Mouse (Mus musculus) T-helper 17 cell (primary cell): ENCODE data around the gene Med19.

Source experiments
- in situ Hi-C, 2 experiments: fragments of 300-600 bp; cut with MboI, MseI; formaldehyde crosslinking; loops; 1 replicate in 1 of 2; 2 replicates in 1 of 2; pipeline ENCODE4 v1.15.1; 2025; ENCODE audit warnings: high pct_unique_total_duplicates in 2 of 2

Med19 gene

DNA sequence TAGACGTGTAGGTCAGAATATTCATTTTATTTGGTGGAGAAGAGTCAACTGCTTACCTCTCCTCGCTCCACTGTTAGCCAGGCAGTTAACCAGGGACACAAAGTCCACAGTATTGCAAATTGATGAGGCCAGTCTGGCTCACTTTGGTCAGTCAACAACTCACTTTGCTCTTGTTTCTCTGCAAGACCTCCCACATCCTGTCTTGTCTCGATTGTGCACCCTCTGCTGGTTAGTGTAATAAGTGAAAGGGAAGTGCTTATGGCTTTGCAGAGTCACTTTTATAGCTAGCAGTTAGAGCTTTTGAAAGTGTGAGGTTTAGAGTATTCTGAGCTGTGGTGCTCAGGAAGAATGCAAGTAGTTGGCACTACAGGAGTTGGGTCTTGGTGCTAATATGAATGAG lies 17.9 kb upstream of the Med19 start:
- in situ Hi-C loops = loop anchor here in 1 of 2 experiments (5.0 to 10.0 kb wide), 3 partner anchors 43 to 593 kb away; partner anchors contain the start of gene Slc43a3

- in situ Hi-C loops = loop anchor here in 1 of 2 experiments (5.0 to 10.0 kb wide), 3 partner anchors 46 to 596 kb away; partner anchors contain the start of gene Slc43a3
Observed at GRCm38 (mm10) chr2:84662866-84663265, 15.3 kb upstream of the Med19 start.

GRCm38 (mm10) chr2:84666081-84666480 lies 12.1 kb upstream of the Med19 start:
- in situ Hi-C loops = loop anchor here in 1 of 2 experiments (10.0 kb wide), 1 partner anchor 269 kb away; the partner anchor contains the start of gene Slc43a3

DNA sequence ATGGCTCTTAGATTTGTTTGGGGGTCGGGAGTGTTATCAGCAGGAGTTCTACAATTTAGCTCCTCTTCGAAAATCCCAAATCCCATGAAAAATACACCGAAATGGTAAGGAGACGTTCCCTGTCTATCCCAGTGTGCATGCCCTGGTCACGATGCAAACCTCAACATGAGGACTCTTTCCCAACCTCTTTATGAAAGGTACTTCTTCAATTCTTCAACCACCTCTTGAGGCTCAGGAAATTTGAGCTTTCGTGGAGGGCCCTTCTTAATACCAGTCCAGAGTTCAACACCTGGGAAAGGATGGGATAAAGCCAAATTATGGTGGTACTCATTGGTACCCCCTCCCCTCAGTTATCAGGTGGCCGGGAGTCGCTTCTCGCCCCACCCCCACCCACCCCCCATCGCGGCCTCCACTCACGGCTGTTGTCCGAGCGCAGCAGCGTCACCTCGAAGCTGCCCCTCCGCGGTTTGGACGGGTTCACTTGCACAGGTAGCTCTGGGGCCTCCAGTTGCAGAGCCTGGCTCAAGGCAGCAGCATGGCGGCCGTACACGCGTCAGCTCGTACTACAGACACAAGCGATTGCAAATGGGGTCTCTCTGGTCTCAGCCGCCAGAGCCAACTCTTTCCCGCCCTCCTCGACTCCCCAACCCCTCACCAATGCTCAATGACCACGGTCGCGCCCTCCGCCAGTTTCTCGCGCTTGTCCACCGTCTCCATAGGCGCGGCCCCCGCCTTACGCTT lies 8.2 kb upstream of the Med19 start:
- in situ Hi-C loops = loop anchor here in 1 of 2 experiments (10.0 kb wide), 2 partner anchors 265 to 375 kb away; partner anchors contain the start of genes Slc43a3 and Tnks1bp1

- in situ Hi-C loops = loop anchor here in 1 of 2 experiments (10.0 kb wide), 1 partner anchor 374 kb away; the partner anchor contains the start of gene Tnks1bp1
Observed at GRCm38 (mm10) chr2:84670569-84670933, 7.7 kb upstream of the Med19 start, which contains the start of gene Selenoh. Gene Selenoh, minus strand, starts transcription at chr2:84670770.

DNA sequence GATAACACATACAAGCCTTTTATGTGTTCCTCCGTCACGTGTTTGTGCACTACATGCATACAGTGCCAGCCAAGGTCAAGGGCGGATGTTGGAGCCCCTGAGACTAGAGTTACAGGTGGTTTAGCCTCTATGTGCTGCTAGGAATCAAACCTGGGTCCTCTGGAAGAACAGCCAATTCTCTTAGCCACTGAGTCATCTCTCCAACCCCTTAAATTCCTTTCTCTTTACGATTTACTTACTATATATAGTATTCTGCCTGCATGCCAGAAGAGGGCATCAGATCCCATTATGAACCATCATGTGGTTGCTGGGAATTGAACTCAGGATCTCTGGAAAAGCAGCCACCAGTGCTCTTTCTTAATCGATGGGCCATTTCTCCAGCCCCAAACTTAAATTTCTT lies 6.7 kb upstream of the Med19 start:
- in situ Hi-C loops = loop anchor here in 1 of 2 experiments (10.0 kb wide), 1 partner anchor 373 kb away; the partner anchor contains the start of gene Tnks1bp1

DNA sequence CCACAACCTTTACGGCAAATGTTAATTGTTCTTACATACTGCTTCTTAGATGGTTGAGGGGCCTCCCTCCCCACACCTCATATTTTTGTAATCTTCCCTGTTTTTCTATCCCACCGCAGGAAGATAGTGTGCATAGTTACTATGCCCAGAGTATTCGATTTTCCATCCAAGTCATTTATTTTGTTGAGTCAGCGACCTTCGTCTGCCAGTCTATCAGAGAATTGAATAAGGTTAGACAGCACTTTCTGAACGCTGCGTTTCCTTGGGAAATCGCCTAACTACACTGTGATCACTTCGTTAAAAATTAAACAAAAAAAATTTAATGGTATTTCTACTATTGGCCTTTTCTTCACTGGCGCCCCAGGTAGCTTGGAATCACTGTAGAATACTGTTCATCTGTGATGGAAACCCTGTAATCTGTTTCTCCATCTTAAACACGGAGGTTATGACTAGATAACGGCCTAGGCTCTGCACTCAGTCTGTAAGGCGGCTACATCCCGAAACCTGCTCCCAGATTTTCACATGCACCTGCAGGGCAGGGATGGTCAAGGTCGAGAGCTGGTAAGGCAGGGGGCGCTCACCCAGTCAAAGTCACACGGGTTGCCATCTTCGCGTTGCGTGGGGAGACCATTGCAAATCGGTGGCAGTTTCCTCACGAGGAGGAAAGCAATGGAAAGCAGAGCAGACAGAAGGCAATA lies 783 bp upstream of the Med19 start:
- in situ Hi-C loops = loop anchor here in 1 of 2 experiments (5.0 to 25.0 kb wide), 4 partner anchors 35 to 1015 kb away; partner anchors contain the start of gene Tnks1bp1

- in situ Hi-C loops = loop anchor here in 1 of 2 experiments (5.0 to 25.0 kb wide), 4 partner anchors 33 to 1017 kb away; partner anchors contain the start of gene Tnks1bp1
Observed at GRCm38 (mm10) chr2:84679016-84679415, 814 bp downstream of the Med19 start, which contains the start of gene Tmx2. Gene Tmx2, minus strand, starts transcription at chr2:84679140.

GRCm38 (mm10) chr2:84682605-84683183 lies 4.5 kb downstream of the Med19 start:
- in situ Hi-C loops = loop anchor here in 1 of 2 experiments (25.0 kb wide), 2 partner anchors 895 to 1020 kb away; no protein-coding TSS in a partner anchor

GRCm38 (mm10) chr2:84688080-84688844 lies 10.1 kb downstream of the Med19 start:
- in situ Hi-C loops = loop anchor here in 1 of 2 experiments (25.0 kb wide), 2 partner anchors 901 to 1026 kb away; no protein-coding TSS in a partner anchor

GRCm38 (mm10) chr2:84690050-84690449 lies 11.8 kb downstream of the Med19 start:
- in situ Hi-C loops = loop anchor here in 1 of 2 experiments (25.0 kb wide), 2 partner anchors 903 to 1028 kb away; no protein-coding TSS in a partner anchor

DNA sequence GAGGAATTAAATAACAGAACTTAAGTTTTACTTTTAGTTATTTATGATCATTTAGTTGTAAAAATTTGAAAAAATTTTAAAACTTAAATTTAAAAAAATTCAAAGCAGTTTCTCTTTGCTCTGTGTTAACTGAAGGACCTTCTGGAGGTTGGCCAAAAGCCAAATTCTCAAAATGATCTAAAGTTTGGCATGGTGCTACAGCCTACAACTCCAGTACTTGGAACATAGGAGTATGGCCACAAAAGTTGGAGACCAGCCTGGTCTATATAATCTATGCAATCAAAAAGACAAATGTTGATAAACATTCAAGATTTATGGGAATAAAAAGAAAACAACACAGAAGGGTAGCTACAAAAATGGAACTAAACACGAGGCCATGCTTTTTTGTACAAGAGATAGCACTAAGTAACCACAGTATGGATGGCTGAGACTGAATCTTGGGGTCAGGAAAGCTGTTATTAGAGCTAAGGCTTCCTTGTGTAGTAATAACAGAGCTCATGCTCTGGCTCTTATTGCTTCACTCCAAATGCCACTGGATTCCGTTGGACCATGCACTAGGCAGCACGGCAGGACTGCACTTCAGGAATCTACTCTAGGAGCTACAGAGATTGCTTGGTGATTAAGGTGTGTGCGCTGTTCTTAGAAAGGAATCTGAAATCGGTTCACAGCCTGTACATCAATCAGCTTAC lies 16.9 kb downstream of the Med19 start:
- in situ Hi-C loops = loop anchor here in 1 of 2 experiments (25.0 kb wide), 2 partner anchors 908 to 1033 kb away; no protein-coding TSS in a partner anchor

GRCm38 (mm10) chr2:84703497-84703896 lies 25.3 kb downstream of the Med19 start:
- in situ Hi-C loops = no loop called here

DNA sequence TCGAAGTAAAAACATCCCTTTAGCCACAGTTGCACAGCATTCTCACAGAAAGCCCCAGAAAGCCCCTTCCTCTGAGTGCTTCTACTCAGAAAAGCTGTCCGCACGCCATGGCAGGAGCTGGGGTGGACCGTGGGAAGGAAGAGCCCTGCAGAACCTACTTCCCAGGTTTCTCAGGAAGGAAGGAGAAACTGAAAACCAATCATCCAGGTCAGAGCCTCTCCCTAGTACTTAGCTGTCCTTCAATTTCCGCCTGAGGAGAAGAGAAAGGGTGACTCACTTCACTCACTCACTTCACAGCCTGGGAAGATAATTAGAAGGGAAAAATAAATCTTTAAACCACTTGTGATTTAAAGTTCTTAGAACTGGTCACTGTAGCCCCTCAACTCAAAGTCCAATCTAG lies 26.1 kb downstream of the Med19 start:
- in situ Hi-C loops = no loop called here

DNA sequence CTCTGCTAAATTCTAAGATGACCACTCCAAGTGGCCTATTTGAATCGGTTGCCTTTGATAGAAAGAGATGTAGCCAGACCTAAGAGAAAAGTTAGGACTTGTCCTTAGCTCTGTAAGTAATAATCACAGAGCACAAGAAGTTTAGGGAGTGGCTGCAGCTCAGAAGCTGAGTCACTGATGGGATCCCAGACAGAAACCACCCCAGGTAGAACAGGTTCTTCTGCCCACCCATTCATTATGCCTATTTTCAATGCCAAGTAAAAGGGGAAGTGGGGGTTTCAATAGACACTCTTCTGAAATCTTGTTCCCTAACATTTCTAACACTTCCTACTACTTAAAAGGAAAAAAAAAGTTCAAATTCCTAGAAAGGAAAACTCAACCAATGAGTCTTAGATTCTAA lies 27.1 kb downstream of the Med19 start:
- in situ Hi-C loops = no loop called here

GRCm38 (mm10) chr2:84707523-84707922 lies 29.3 kb downstream of the Med19 start:
- in situ Hi-C loops = no loop called here

- in situ Hi-C loops = loop anchor here in 1 of 2 experiments (5.0 kb wide), 1 partner anchor 35 kb away; the partner anchor contains the start of genes Gm28635, Med19 and Tmx2
Observed at GRCm38 (mm10) chr2:84711898-84712297, 33.7 kb downstream of the Med19 start.

DNA sequence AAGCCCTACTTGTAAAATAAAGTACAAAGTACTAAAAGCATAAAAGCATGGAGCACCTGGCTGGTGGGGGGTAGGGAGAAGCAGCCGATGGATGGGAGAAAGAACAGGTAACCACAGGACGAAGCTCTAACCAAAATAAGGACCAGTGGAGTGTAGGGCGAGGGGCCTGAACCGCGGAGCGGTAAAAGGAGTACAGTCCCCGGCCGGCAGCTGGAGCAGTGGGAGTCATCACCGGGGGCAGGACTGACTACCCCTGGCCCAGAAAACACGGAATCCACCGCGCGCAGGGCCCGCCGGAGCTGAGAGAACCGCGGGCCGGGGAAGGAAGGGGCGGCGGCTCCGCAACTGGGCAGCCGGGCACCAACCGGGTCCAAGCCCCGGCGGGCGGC lies 36.2 kb downstream of the Med19 start:
- in situ Hi-C loops = loop anchor here in 1 of 2 experiments (5.0 kb wide), 1 partner anchor 37 kb away; the partner anchor contains the start of genes Gm28635, Med19 and Tmx2

DNA sequence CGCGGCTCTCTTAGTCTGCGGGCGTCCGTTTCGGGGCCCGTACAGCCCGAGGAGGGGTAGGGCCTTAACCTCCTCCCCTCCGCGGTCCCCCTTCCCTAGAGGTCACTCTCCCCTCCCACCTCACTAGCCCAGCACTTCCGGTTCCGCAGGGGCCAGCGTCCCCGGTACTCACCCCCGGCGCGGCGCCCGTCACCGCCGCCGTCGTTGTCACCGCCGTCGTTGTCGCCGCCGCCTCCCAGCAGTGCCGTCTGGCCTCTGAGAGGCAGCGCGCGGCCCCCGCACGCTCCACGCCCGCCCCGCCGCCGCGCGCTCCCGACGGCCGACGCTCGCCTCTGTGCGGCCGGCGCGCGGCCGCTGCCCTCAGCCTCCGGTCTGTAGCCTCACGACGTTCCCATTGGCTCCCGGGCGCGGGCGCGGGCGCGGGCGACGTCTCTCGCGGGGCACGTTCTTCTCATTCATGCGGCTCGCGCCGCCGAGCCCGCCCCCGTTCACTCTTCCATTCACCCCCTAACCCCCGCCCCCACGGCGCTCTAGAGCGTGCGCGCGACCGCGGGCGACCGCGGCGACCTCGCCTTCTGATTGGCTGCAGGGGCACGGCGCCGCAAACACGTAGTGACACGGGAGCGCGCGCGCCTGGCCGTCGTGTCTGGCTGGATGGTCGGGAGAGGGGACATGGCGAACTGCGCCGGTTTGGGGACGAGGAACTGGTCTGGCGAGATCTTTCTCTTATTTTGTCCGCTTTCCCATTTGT lies 36.8 kb downstream of the Med19 start, which contains the start of gene Zdhhc5:
TSS of gene Zdhhc5 (minus strand) at position 370 of the 751 bp plus-strand sequence.
- in situ Hi-C loops = loop anchor here in 1 of 2 experiments (5.0 kb wide), 1 partner anchor 38 kb away; the partner anchor contains the start of genes Gm28635, Med19 and Tmx2
